Mouse (Mus musculus) liver, embryonic 14.5 days (tissue): Measurements from ENCODE around the gene Olfr1224-ps1. TPM values are rescaled to one million over a fixed set of nuclear protein-coding genes. Genes with fewer than 3 reads are reported as not detected.
"Not testable (repeated sequence)": the region's sequence is repeated elsewhere in the genome, so short reads cannot be mapped to it uniquely, and the experiment has no call there.

Experiments
- ATAC-seq: fragments of 200-750 bp; cut with Nextera tagmentation; 2 replicates; pipeline ENCODE4 v1.8.0; 2017; ENCODE audit warnings: moderate number of reproducible peaks, mild to moderate bottlenecking, moderate library complexity; ENCODE audit not compliant: insufficient read depth
- DNase-seq, 3 experiments: peaks; one replicate each; pipeline ENCODE4 v3.0.0-alpha.2; 2012 to 2013; ENCODE audit warnings: low read depth in 3 of 3, low spot score in 3 of 3
- H3K27ac ChIP-seq: fragments of 300-500 bp; sonication (generic); 2 replicates; pipeline ENCODE4 v1.5.1; 2014; ENCODE audit warnings: moderate library complexity, mild to moderate bottlenecking, control low read depth, inconsistent platforms
- H3K27me3 ChIP-seq: fragments of 300-500 bp; sonication (generic); 2 replicates; pipeline ENCODE4 v1.6.1; 2014; ENCODE audit warnings: mild to moderate bottlenecking, low read length, moderate library complexity; ENCODE audit not compliant: control insufficient read depth, insufficient read depth
- H3K36me3 ChIP-seq: fragments of 300-500 bp; sonication (generic); replicated peaks from 2 replicates; pipeline ENCODE4 v1.6.1; 2014; ENCODE audit warnings: low read depth; ENCODE audit not compliant: control insufficient read depth, insufficient read depth
- H3K4me1 ChIP-seq, 2 experiments: fragments of 200-500 bp in 1 of 2; fragments of 300-500 bp in 1 of 2; sonication (generic) in 1 of 2; replicated peaks; 2 replicates each; pipeline ENCODE4 v1.6.1; 2012 to 2014; ENCODE audit warnings: antibody characterized with exemption in 1 of 2, inconsistent platforms in 1 of 2, low read length in 1 of 2; ENCODE audit not compliant: control insufficient read depth in 2 of 2, insufficient read depth in 2 of 2
- H3K4me2 ChIP-seq: fragments of 300-500 bp; sonication (generic); 2 replicates; pipeline ENCODE4 v1.6.1; 2014; ENCODE audit warnings: low read depth, mild to moderate bottlenecking, control low read depth, moderate library complexity
- H3K4me3 ChIP-seq, 2 experiments: fragments of 200-500 bp in 1 of 2; fragments of 300-500 bp in 1 of 2; sonication (generic) in 1 of 2; 2 replicates each; pipeline ENCODE4 v1.5.1; 2012 to 2014; ENCODE audit warnings: low read depth in 2 of 2, low read length in 2 of 2, mild to moderate bottlenecking in 2 of 2, control low read depth in 1 of 2, inconsistent platforms in 1 of 2, moderate library complexity in 1 of 2; ENCODE audit not compliant: insufficient read depth in 1 of 2
- H3K9ac ChIP-seq: fragments of 300-500 bp; sonication (generic); replicated peaks from 2 replicates; pipeline ENCODE4 v1.6.1; 2014; ENCODE audit warnings: mild to moderate bottlenecking, control low read depth, moderate library complexity
- H3K9me3 ChIP-seq: fragments of 300-500 bp; sonication (generic); 2 replicates; pipeline ENCODE4 v1.6.1; 2016; ENCODE audit warnings: low read length, mixed read lengths; ENCODE audit not compliant: control insufficient read depth
- CTCF ChIP-seq: IDR thresholded peaks from 2 replicates; pipeline ENCODE4 v1.5.1; 2016; ENCODE audit warnings: antibody characterized with exemption, low read depth, control low read depth
- EP300 ChIP-seq: IDR thresholded peaks from 2 replicates; pipeline ENCODE4 v1.6.1; 2016; ENCODE audit warnings: antibody characterized with exemption, low read depth
- WGBS: fragments of 180-500 bp; shearing (Covaris S2); extraction: QIAGEN DNeasy Blood & Tissue Kit; methylation state at CpG from one replicate; pipeline ENCODE4 v1.1.7; 2014; ENCODE audit not compliant: insufficient replicate concordance; 5-methylcytosine and 5-hydroxymethylcytosine counted together
- polyA plus RNA-seq, 2 experiments: library from polyadenylated mRNA; depleted of rRNA in 1 of 2; stranded (reverse) in 1 of 2; unstranded in 1 of 2; fragments of >200 nt; fragmentation: Nextera tagmentation in 1 of 2; extraction: Ambion mirVana in 1 of 2; gene quantifications; 2 replicates each; pipeline versions ENCODE4 v1.2.1 to v1.2.3; 2012 to 2014

Olfr1224-ps1 gene
- polyA plus RNA-seq (2012; rRNA removed) (not detected in 2 replicates), polyA plus RNA-seq (2014; fragmentation: Nextera tagmentation; extraction: Ambion mirVana) (not detected in 2 replicates)

DNA sequence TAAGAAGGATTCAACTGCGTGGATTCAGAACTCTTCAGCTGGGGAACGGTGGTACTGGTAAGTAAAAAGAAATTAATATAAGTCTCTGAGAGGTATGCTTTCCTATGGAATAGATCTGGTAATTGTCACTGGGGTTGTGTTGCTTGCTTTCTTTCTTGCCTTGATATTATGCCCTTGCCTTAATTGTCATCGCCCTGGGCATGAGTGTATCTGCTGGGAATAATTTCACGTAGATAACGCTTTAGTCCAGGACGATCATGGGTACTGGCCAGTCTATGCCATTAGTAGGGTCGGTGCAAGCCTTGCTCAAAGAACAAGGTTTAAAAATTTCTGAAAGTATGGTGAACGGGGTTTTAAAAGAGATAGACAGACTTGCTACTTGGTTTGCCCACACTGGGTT, at the start of gene Olfr1224-ps1:
Olfr1224-ps1 (minus strand) TSS at position 101 of the 400 bp plus-strand sequence.
- DNase-seq, H3K9me3 ChIP-seq, H3K4me2 ChIP-seq, ATAC-seq, H3K27ac ChIP-seq, H3K36me3 ChIP-seq, H3K9ac ChIP-seq, H3K4me1 ChIP-seq, H3K27me3 ChIP-seq, H3K4me3 ChIP-seq: not testable (repeated sequence)
- WGBS, result 80% methylated on average over 8 of the region's 8 CpGs

GRCm38 (mm10) chr2:89199948-89200347, 36.1 kb upstream of the Olfr1224-ps1 start, which contains the start of gene Olfr1226:
Gene Olfr1226, minus strand, starts transcription at chr2:89200048.
- Histone ChIP-seq H3K9me3 (no peaks in the 10 kb centered on the region), H3K27ac (no peak within 1 kb of the TSS), H3K4me1 (no peaks in the 10 kb centered on the region), H3K9ac (no peak within 1 kb of the TSS), H3K4me3 (no peak within 1 kb of the TSS), H3K27me3 (no peaks in the 10 kb centered on the region), H3K4me2 (no peak within 1 kb of the TSS), H3K36me3 (no peaks in the 10 kb centered on the region)
- DNase-seq (no peak), ATAC-seq (no peak)
- WGBS, result 35% methylated on average over 2 of the region's 2 CpGs
- TF ChIP-seq CTCF (no peak), EP300 (no peak)

DNA sequence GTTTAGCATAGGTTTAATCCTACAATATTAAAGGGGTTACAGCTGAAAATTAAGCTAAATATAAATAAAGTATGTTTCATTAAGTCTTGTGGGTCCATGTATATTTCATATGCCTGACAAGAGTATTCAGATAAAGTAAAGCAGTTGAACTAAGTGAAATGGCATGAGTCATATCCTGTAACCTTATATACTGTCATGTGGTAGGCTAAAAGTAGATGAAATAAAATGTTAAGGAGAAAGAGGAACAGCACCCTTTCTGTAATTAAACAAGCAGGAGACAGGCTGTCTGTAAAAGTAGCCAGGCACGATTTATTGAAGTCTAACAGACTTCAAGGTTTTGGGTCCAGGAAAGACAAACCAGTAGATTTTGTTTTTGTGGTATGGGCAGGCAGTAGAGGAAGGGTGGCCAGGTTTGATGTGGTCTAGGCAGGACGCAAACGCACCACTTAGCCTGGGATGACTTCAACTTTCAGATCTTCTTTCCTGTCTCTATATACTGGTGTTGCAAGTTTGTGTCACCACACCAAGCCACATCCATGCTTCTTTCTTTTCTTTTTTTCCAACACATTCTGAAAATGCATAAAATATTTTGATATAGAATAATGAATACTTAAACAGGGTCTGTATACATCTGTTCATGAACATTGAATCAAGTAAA, 32.6 kb upstream of the Olfr1224-ps1 start:
- no peak overlapping the region for H3K4me2 ChIP-seq
- no peak overlapping the region for H3K27ac ChIP-seq
- H3K4me3 ChIP-seq, result no peak overlapping the region
- ATAC-seq, result no peak
- no peak for DNase-seq
- no peaks in the 10 kb centered on the region for H3K9me3 ChIP-seq
- H3K9ac ChIP-seq, result no peak overlapping the region
- H3K36me3 ChIP-seq, result no peaks in the 10 kb centered on the region
- WGBS, result 12% methylated on average over 3 of the region's 3 CpGs
- no peaks in the 10 kb centered on the region for H3K27me3 ChIP-seq
- TF ChIP-seq EP300, result no peak
- TF ChIP-seq CTCF, result no peak
- no peaks in the 10 kb centered on the region for H3K4me1 ChIP-seq

- Histone ChIP-seq H3K27ac (no peak within 1 kb of the TSS), H3K9ac (no peak within 1 kb of the TSS), H3K9me3 (no peaks in the 10 kb centered on the region), H3K27me3 (no peaks in the 10 kb centered on the region), H3K4me3 (no peak within 1 kb of the TSS), H3K4me1 (no peaks in the 10 kb centered on the region), H3K36me3 (no peaks in the 10 kb centered on the region), H3K4me2 (no peak within 1 kb of the TSS)
- 71% methylated on average over 1 of the region's 1 CpGs for WGBS
- DNase-seq (no peak), ATAC-seq (no peak)
- TF ChIP-seq CTCF, result no peak
- no peak for TF ChIP-seq EP300
These were observed 10.7 kb upstream of the Olfr1224-ps1 start, which contains the start of gene Olfr1225 for GRCm38 (mm10) chr2:89174569-89174968. Gene Olfr1225, minus strand, starts transcription at chr2:89174669.

DNA sequence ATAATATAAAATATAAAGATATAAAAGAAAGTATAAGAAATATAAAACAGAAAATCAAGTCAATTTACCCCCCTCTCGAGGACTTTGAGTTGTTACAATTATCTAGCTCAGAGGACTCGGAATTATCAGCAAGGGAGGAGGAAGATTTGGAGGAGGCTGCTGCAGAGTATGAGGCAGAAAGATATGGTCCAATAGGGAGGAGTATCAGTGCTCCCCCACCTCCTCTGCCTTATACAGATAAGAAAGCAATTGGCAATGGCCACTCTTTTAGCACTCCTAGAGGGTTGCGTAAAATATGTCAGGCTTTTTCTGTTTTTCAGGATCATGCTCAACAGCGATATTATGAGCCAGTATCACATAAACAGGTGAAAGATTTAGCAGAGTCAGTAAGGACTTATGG, 820 bp upstream of the Olfr1224-ps1 start:
- not testable (repeated sequence) for ATAC-seq, DNase-seq

More for the DNA sequence above, 820 bp upstream of the Olfr1224-ps1 start:
- not testable (repeated sequence) for H3K36me3 ChIP-seq, H3K4me3 ChIP-seq, H3K27me3 ChIP-seq, H3K4me2 ChIP-seq, H3K9ac ChIP-seq, H3K4me1 ChIP-seq, H3K27ac ChIP-seq, H3K9me3 ChIP-seq
- WGBS, result 56% methylated on average over 4 of the region's 4 CpGs
